Mouse (Mus musculus) lung, postnatal 0 days (tissue): Measurements from ENCODE around the gene Col19a1.

Experiments
- CTCF ChIP-seq: IDR thresholded peaks from 2 replicates; pipeline ENCODE4 v1.5.1; 2016; ENCODE audit warnings: antibody characterized with exemption, mild to moderate bottlenecking
- EP300 ChIP-seq: IDR thresholded peaks from 2 replicates; pipeline ENCODE4 v1.6.1; 2016; ENCODE audit warnings: antibody characterized with exemption, mild to moderate bottlenecking, control low read depth

DNA sequence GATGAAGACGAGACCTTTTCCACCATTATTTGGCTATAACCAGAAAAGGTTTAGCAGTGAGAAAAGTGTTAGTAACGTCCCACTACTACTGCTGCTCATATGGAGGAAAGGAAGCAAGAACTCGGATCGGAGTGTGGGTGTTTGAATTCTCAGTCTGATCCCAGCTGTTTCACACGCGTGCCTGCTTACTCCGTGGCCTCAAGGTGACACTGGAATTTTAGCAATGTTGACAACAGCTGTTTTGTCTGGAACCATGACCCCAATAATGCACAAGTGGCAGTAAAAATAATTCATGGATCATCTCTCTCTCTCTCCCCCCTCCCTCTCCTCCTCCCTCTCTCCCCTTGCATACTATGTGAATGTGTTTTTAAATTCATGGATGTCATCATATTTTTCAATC lies 222.5 kb downstream of the Col19a1 start:
- TF ChIP-seq CTCF (no peak), EP300 (no peak)
